Mouse (Mus musculus) stomach, postnatal 0 days (tissue): Measurements from ENCODE around the gene Tas2r103. TPM values are rescaled to one million over a fixed set of nuclear protein-coding genes. Genes with fewer than 3 reads are reported as not detected.

Experiments used
- ATAC-seq: fragments of 200-750 bp; cut with Nextera tagmentation; 2 replicates; pipeline ENCODE4 v1.8.0; 2017; ENCODE audit not compliant: low FRiP score, low TSS enrichment
- DNase-seq: peaks from one replicate; pipeline ENCODE4 v3.0.0-alpha.2; 2016; ENCODE audit warnings: low spot score
- H3K27ac ChIP-seq: fragments of 300-500 bp; sonication (generic); replicated peaks from 2 replicates; pipeline ENCODE4 v1.5.1; 2014; ENCODE audit warnings: mild to moderate bottlenecking, control low read depth
- H3K27me3 ChIP-seq: fragments of 300-500 bp; sonication (generic); 2 replicates; pipeline ENCODE4 v1.6.1; 2014; ENCODE audit warnings: low read length; ENCODE audit not compliant: control insufficient read depth, insufficient read depth
- H3K36me3 ChIP-seq: fragments of 300-500 bp; sonication (generic); 2 replicates; pipeline ENCODE4 v1.6.1; 2014; ENCODE audit warnings: low read length, mixed read lengths; ENCODE audit not compliant: control insufficient read depth, insufficient read depth
- H3K4me1 ChIP-seq: fragments of 300-500 bp; sonication (generic); replicated peaks from 2 replicates; pipeline ENCODE4 v1.6.1; 2014; ENCODE audit warnings: antibody characterized with exemption; ENCODE audit not compliant: control insufficient read depth, insufficient read depth
- H3K4me2 ChIP-seq: fragments of 300-500 bp; sonication (generic); replicated peaks from 2 replicates; pipeline ENCODE4 v1.6.1; 2014; ENCODE audit warnings: low read depth, mild to moderate bottlenecking, control low read depth, moderate library complexity
- H3K4me3 ChIP-seq: fragments of 300-500 bp; sonication (generic); 2 replicates; pipeline ENCODE4 v1.5.1; 2014; ENCODE audit warnings: low read depth, low read length, control low read depth
- H3K9ac ChIP-seq: fragments of 300-500 bp; sonication (generic); 2 replicates; pipeline ENCODE4 v1.6.1; 2014; ENCODE audit warnings: mild to moderate bottlenecking, low read length, control low read depth, mixed read lengths
- H3K9me3 ChIP-seq: fragments of 300-500 bp; sonication (generic); 2 replicates; pipeline ENCODE4 v1.6.1; 2016; ENCODE audit warnings: low read length; ENCODE audit not compliant: control insufficient read depth
- CTCF ChIP-seq: IDR thresholded peaks from 2 replicates; pipeline ENCODE4 v1.5.1; 2016; ENCODE audit warnings: antibody characterized with exemption, low read depth, mild to moderate bottlenecking, moderate library complexity
- EP300 ChIP-seq: optimal IDR thresholded peaks from 2 replicates; pipeline ENCODE3; 2016; ENCODE audit warnings: antibody characterized with exemption
- WGBS: fragments of 180-500 bp; shearing (Covaris S2); extraction: QIAGEN DNeasy Blood & Tissue Kit; methylation state at CpG from one replicate; pipeline ENCODE4 v1.1.7; 2014; 5-methylcytosine and 5-hydroxymethylcytosine counted together
- polyA plus RNA-seq: library from polyadenylated mRNA; unstranded; fragments of >200 nt; fragmentation: Nextera tagmentation; extraction: Ambion mirVana; gene quantifications from 2 replicates; pipeline ENCODE4 v1.2.1, GENCODE M21; 2015

Tas2r103 gene
- polyA plus RNA-seq: not detected in 2 replicates

DNA sequence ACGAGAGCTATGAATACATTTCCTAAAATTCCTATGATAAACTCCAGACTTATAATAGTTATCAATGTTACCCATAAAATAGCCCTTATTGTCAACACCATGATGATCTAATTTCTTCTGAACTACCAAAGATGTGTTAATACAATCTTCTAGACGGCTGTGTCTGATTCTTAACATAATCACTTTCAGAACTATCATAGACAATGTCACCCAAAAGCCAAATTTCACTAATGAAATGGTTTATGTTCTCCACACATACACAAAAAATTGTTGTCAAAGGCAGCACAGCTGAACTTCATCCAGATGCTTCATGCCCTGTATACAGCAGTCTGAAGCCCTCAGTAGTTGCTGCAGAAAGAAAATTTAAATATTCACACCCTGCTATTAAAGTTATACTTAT, at the start of gene Tas2r103:
Gene Tas2r103, minus strand, starts transcription at position 101 of the 400 bp plus-strand sequence.
- Histone ChIP-seq H3K36me3 (no peaks in the 10 kb centered on the region), H3K4me2 (no peak within 1 kb of the TSS), H3K4me1 (no peaks in the 10 kb centered on the region), H3K9me3 (no peaks in the 10 kb centered on the region), H3K27ac (no peak within 1 kb of the TSS), H3K4me3 (no peak within 1 kb of the TSS), H3K27me3 (no peaks in the 10 kb centered on the region), H3K9ac (no peak within 1 kb of the TSS)
- DNase-seq (no peak), ATAC-seq (no peak)
- WGBS: 66% methylated on average over 2 of the region's 2 CpGs
- TF ChIP-seq CTCF: no peak
- TF ChIP-seq EP300: no peak

DNA sequence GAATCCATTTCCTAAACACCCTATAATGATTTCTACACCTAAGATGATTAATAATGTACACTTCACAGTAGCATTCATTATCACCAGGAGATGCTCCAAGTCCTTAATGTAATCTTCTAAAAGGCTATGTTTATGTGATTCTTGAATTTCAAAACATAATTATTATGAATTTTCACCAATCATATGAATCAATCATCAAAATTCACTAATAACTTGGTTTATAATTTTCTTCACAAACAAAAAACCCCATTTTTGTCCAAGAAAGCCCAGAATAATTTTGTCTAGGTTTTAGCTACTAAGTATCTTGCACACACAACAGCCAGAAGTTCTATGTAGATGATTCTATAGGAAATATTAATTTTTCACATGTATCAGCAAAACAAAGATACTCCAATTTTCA, 18.8 kb upstream of the Tas2r103 start, which contains the start of gene Tas2r140:
Gene Tas2r140, minus strand, starts transcription at position 101 of the 400 bp plus-strand sequence.
- no peaks in the 10 kb centered on the region for H3K9me3 ChIP-seq
- H3K9ac ChIP-seq: no peak within 1 kb of the TSS
- no peak within 1 kb of the TSS for H3K27ac ChIP-seq
- H3K4me2 ChIP-seq: no peak within 1 kb of the TSS
- H3K36me3 ChIP-seq: no peaks in the 10 kb centered on the region
- TF ChIP-seq EP300: no peak
- no peak for TF ChIP-seq CTCF
- H3K27me3 ChIP-seq: no peaks in the 10 kb centered on the region
- DNase-seq (no peak), ATAC-seq (no peak)
- H3K4me3 ChIP-seq: no peak within 1 kb of the TSS
- no peaks in the 10 kb centered on the region for H3K4me1 ChIP-seq

Other genes with a start within 250 kb of the Tas2r103 start
- gene Tas2r117, start 234.3 kb downstream of the Tas2r103 start, polyA plus RNA-seq: not detected in 2 replicates
- gene Tas2r123, start 190.0 kb downstream of the Tas2r103 start, polyA plus RNA-seq: not detected in 2 replicates
- not detected in 2 replicates for gene Tas2r116, start 181.7 kb downstream of the Tas2r103 start, polyA plus RNA-seq
- gene Tas2r110, start 169.1 kb downstream of the Tas2r103 start, polyA plus RNA-seq: not detected in 2 replicates
- gene Tas2r113, start 144.1 kb downstream of the Tas2r103 start, polyA plus RNA-seq: not detected in 2 replicates
- not detected in 2 replicates for gene Tas2r125, start 127.5 kb downstream of the Tas2r103 start, polyA plus RNA-seq
- gene Tas2r129, start 86.0 kb downstream of the Tas2r103 start, polyA plus RNA-seq: not detected in 2 replicates
- gene Tas2r131, start 79.2 kb downstream of the Tas2r103 start, polyA plus RNA-seq: not detected in 2 replicates
- gene Tas2r109, start 56.1 kb downstream of the Tas2r103 start, polyA plus RNA-seq: not detected in 2 replicates
- not detected in 2 replicates for gene Tas2r140, start 18.7 kb upstream of the Tas2r103 start, polyA plus RNA-seq
- gene Smim10l1, start 67.8 kb upstream of the Tas2r103 start, polyA plus RNA-seq: 76.6 and 79.0 TPM in 2 replicates